Mouse (Mus musculus) induced T-regulatory cell, adult 2 months (primary cell): ENCODE measurements around the gene Ttc8.

Source experiments
- DNase-seq: peaks from one replicate; pipeline ENCODE4 v3.0.0-alpha.2; 2012; ENCODE audit warnings: low read depth

Gene Ttc8

GRCm38 (mm10) chr12:98973461-98973860 is 53.1 kb downstream of the Ttc8 start:
- no peak for DNase-seq

- DNase-seq = no peak
These were observed 53.9 kb downstream of the Ttc8 start for GRCm38 (mm10) chr12:98974157-98974804.

- no peak for DNase-seq
These were observed 60.7 kb downstream of the Ttc8 start for GRCm38 (mm10) chr12:98981081-98981480.

GRCm38 (mm10) chr12:98984785-98985184 is 64.4 kb downstream of the Ttc8 start:
- no peak for DNase-seq

- DNase-seq = no peak
These were observed 70.9 kb downstream of the Ttc8 start for GRCm38 (mm10) chr12:98991076-98991829.

GRCm38 (mm10) chr12:98991830-98992216 is 71.4 kb downstream of the Ttc8 start:
- DNase-seq = no peak

GRCm38 (mm10) chr12:98993736-98994135 is 73.4 kb downstream of the Ttc8 start:
- DNase-seq = no peak

GRCm38 (mm10) chr12:98994366-98994765 is 74.0 kb downstream of the Ttc8 start:
- DNase-seq = no peak

GRCm38 (mm10) chr12:98995881-98996280 is 75.5 kb downstream of the Ttc8 start:
- no peak for DNase-seq

GRCm38 (mm10) chr12:98996581-98996988 is 76.2 kb downstream of the Ttc8 start:
- peak; percentile 6 for DNase-seq

GRCm38 (mm10) chr12:98997046-98997445 is 76.7 kb downstream of the Ttc8 start:
- peak; percentile 5 for DNase-seq

GRCm38 (mm10) chr12:98998662-98999428 is 78.5 kb downstream of the Ttc8 start:
- DNase-seq = no peak

- DNase-seq = no peak
These were observed 79.9 kb downstream of the Ttc8 start for GRCm38 (mm10) chr12:99000310-99000709.

- no peak for DNase-seq
These were observed 82.7 kb downstream of the Ttc8 start for GRCm38 (mm10) chr12:99003046-99003445.

GRCm38 (mm10) chr12:99004752-99005151 is 84.4 kb downstream of the Ttc8 start:
- DNase-seq = no peak

GRCm38 (mm10) chr12:99008786-99009185 is 88.4 kb downstream of the Ttc8 start:
- no peak for DNase-seq

GRCm38 (mm10) chr12:99009430-99009829 is 89.1 kb downstream of the Ttc8 start:
- no peak for DNase-seq

GRCm38 (mm10) chr12:99010044-99010443 is 89.7 kb downstream of the Ttc8 start:
- DNase-seq = no peak

GRCm38 (mm10) chr12:99011161-99011861 is 90.9 kb downstream of the Ttc8 start:
- DNase-seq = no peak

GRCm38 (mm10) chr12:99015870-99016269 is 95.5 kb downstream of the Ttc8 start:
- no peak for DNase-seq

- DNase-seq = no peak
These were observed 104.1 kb downstream of the Ttc8 start for GRCm38 (mm10) chr12:99024430-99024960.

- no peak for DNase-seq
These were observed 105.9 kb downstream of the Ttc8 start for GRCm38 (mm10) chr12:99026291-99026690.
